Mouse (Mus musculus) lung, adult 2 months (tissue): ENCODE measurements around the gene Smpd3.

Experiments used
- CTCF ChIP-seq: fragments of 200-500 bp; IDR thresholded peaks from 2 replicates; pipeline ENCODE4 v1.5.1; 2011; ENCODE audit warnings: mild to moderate bottlenecking, low read length, control low read depth; ENCODE audit not compliant: insufficient read depth
- POLR2A ChIP-seq: fragments of 200-500 bp; IDR thresholded peaks from 2 replicates; pipeline ENCODE4 v1.6.1; 2011; ENCODE audit warnings: low read depth, mild to moderate bottlenecking, control low read depth, low read length, borderline replicate concordance; ENCODE audit errors: extremely low read depth

- TF ChIP-seq CTCF: no peak
- TF ChIP-seq POLR2A: no peak
These were observed 103.1 kb downstream of the Smpd3 start for GRCm38 (mm10) chr8:106234567-106235261.
